Mouse (Mus musculus): Measurements from ENCODE around the gene Ugt1a5.

GRCm38 (mm10) chr1:88231803-88232499 is 66.1 kb downstream of the Ugt1a5 start:
- TF ChIP-seq CTCF (IDR thresholded peaks at IDR 0.05; ENCODE audit: insufficient read depth, low read depth, low read length) (no peak), POLR2A (IDR thresholded peaks at IDR 0.05; ENCODE audit: insufficient read depth, low read depth, low read length) (no peak)

All from olfactory bulb, adult 2 months (tissue).